Mouse (Mus musculus) hindbrain, embryonic 10.5 days (tissue): ENCODE measurements around the gene Rufy3. TPM values are rescaled to one million over a fixed set of nuclear protein-coding genes. Genes with fewer than 3 reads are reported as not detected.

Experiments
- DNase-seq: peaks from one replicate; pipeline ENCODE4 v3.0.0-alpha.2; 2017; ENCODE audit warnings: low spot score
- H3K27ac ChIP-seq: fragments of 300-500 bp; sonication (generic); 2 replicates; pipeline ENCODE4 v1.5.1; 2016; ENCODE audit warnings: mild to moderate bottlenecking, moderate library complexity
- H3K27me3 ChIP-seq: fragments of 300-500 bp; sonication (generic); 2 replicates; pipeline ENCODE4 v1.6.1; 2016; ENCODE audit warnings: mild to moderate bottlenecking; ENCODE audit not compliant: poor library complexity, insufficient read depth, severe bottlenecking
- H3K36me3 ChIP-seq: fragments of 300-500 bp; sonication (generic); 2 replicates; pipeline ENCODE4 v1.6.1; 2016; ENCODE audit warnings: mild to moderate bottlenecking, moderate library complexity
- H3K4me1 ChIP-seq: fragments of 300-500 bp; sonication (generic); replicated peaks from 2 replicates; pipeline ENCODE4 v1.6.1; 2016; ENCODE audit warnings: mild to moderate bottlenecking
- H3K4me3 ChIP-seq: fragments of 300-500 bp; sonication (generic); 2 replicates; pipeline ENCODE4 v1.5.1; 2016; ENCODE audit warnings: mild to moderate bottlenecking, moderate library complexity
- H3K9me3 ChIP-seq: fragments of 300-500 bp; sonication (generic); 2 replicates; pipeline ENCODE4 v1.6.1; 2016; ENCODE audit warnings: mild to moderate bottlenecking, moderate library complexity
- WGBS: fragments of 180-500 bp; shearing (Covaris S2); methylation state at CpG from one replicate; pipeline ENCODE4 v1.1.7; 2016; 5-methylcytosine and 5-hydroxymethylcytosine counted together
- polyA plus RNA-seq: library from polyadenylated mRNA; unstranded; fragments of >200 nt; fragmentation: Nextera tagmentation; extraction: Ambion mirVana; gene quantifications from 2 replicates; pipeline ENCODE4 v1.2.1, GENCODE M21; 2016

Rufy3 gene
- polyA plus RNA-seq, 1 experiment from 2014 or later, result 103 TPM

DNA sequence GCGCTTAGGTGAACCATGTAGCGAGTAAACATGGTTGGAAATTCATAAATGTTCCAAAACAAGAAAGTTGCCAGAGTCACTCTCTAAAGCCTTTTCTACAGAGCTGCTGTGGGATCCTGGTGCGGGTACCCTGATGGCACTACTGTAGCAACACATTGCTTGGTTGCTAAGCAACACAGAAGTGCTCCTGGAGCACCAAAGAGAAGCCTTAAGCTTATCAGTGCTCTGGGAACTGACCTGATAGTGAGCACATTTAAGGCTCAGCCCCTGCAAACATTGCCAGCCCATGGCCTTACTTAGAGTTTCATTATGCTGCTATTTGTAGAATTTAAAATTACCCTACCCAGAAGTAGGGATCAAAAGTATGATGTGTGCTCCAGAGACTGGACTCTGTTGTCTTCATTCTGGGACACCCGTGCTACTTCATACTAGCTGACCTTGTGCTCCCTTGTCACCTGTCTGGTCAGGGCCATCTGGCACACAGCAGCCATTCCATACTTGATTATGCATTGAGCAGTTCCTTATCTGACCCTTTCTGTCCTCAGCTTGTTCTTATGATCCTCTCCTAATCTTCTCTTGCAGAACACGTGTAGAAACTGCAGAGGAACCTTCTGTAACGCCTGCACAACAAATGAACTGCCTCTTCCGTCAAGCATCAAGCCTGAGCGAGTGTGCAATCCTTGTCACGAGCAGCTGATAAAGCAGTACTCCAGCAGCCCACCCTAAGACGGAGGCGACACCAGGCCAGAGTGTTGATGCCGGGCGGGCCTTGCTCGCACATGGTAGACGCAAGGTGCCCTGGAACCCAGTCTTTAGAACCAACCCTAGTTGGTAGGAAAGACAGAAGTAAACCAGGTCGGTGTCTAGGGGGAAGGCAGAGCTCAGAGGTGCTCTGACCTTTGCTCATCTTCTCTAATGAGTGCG, 84.7 kb downstream of the Rufy3 start:
- H3K36me3 ChIP-seq, result peaks cover 97% of the 10 kb centered on the region
- H3K4me1 ChIP-seq, result no peaks in the 10 kb centered on the region
- 92% methylated on average over 17 of the region's 17 CpGs for WGBS
- no peak overlapping the region for H3K27ac ChIP-seq
- H3K27me3 ChIP-seq, result no peaks in the 10 kb centered on the region
- H3K9me3 ChIP-seq, result no peaks in the 10 kb centered on the region
- no peak overlapping the region for H3K4me3 ChIP-seq
- no peak for DNase-seq

GRCm38 (mm10) chr5:88652589-88652988, 87.7 kb downstream of the Rufy3 start:
- no peaks in the 10 kb centered on the region for H3K27me3 ChIP-seq
- DNase-seq, result no peak
- H3K4me3 ChIP-seq, result no peak overlapping the region
- no peak overlapping the region for H3K27ac ChIP-seq
- H3K36me3 ChIP-seq, result peaks cover 97% of the 10 kb centered on the region
- 88% methylated on average over 5 of the region's 5 CpGs for WGBS
- H3K9me3 ChIP-seq, result no peaks in the 10 kb centered on the region
- no peaks in the 10 kb centered on the region for H3K4me1 ChIP-seq

DNA sequence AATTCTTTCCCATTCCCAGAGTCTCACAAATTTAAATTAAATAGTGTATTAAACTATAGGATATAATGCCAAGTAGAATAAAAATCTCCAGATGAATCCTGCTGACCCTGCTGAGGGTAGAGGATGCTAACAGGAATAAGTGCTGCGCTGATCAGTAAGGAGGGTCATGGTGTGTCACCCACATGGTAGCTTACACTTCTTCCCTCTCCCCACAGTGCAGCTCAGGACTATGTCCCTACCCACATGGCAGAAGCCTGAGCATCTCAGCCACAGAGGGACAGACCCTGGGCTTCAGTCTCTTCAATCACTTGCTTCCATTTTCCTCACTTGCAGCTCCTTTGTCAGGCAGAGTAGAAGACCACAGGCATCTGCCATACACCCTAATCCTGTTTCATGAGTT, 93.0 kb downstream of the Rufy3 start:
- DNase-seq, result no peak
- Histone ChIP-seq H3K27me3 (no peaks in the 10 kb centered on the region), H3K4me1 (no peaks in the 10 kb centered on the region), H3K36me3 (peaks cover 97% of the 10 kb centered on the region), H3K4me3 (no peak overlapping the region), H3K27ac (no peak overlapping the region), H3K9me3 (no peaks in the 10 kb centered on the region)
- WGBS, result 90% methylated on average over 1 of the region's 1 CpGs

- no peaks in the 10 kb centered on the region for H3K27me3 ChIP-seq
- H3K36me3 ChIP-seq, result peaks cover 100% of the 10 kb centered on the region
- no peak overlapping the region for H3K4me3 ChIP-seq
- H3K27ac ChIP-seq, result no peak overlapping the region
- WGBS, result 98% methylated on average over 3 of the region's 3 CpGs
- no peaks in the 10 kb centered on the region for H3K4me1 ChIP-seq
- H3K9me3 ChIP-seq, result no peaks in the 10 kb centered on the region
- DNase-seq, result no peak
Measured at GRCm38 (mm10) chr5:88663151-88663550, 98.3 kb downstream of the Rufy3 start.

DNA sequence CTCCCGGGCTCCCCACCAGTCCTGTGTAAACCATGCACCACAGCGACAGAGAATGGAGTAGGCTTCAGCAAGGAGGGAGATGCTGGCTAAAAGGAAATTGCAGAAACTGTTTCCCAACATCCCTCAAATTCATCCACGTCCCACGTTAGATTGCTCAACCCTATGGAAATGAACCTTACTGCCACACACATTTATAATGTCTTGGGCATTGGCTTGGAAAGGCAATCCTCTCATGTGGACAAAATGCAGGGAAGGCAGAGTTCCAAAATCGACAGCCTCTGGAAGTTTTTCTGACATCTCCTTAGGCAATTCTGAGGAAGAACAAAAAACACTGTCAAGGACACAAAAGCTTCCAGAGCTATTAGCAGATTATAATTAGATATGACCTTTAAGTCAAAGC, 99.0 kb downstream of the Rufy3 start:
- peaks cover 100% of the 10 kb centered on the region for H3K36me3 ChIP-seq
- H3K4me1 ChIP-seq, result no peaks in the 10 kb centered on the region
- H3K4me3 ChIP-seq, result no peak overlapping the region
- no peaks in the 10 kb centered on the region for H3K9me3 ChIP-seq
- DNase-seq, result no peak
- no peak overlapping the region for H3K27ac ChIP-seq
- 95% methylated on average over 5 of the region's 5 CpGs for WGBS
- H3K27me3 ChIP-seq, result no peaks in the 10 kb centered on the region

- H3K4me3 ChIP-seq, result peak overlapping the region; percentile 96
- 1% methylated on average over 47 of the region's 47 CpGs for WGBS
- no peak for DNase-seq
Measured at GRCm38 (mm10) chr5:88674703-88675442, 110.0 kb downstream of the Rufy3 start.

GRCm38 (mm10) chr5:88675443-88676387, 110.9 kb downstream of the Rufy3 start, which contains the start of gene Grsf1:
Gene Grsf1 (minus strand): TSS chr5:88676171.
- H3K27me3 ChIP-seq, result no peaks in the 10 kb centered on the region
- WGBS, result under 1% methylated on average over 127 of the region's 127 CpGs
- no peaks in the 10 kb centered on the region for H3K9me3 ChIP-seq
- peak within 1 kb of the TSS; percentile 99 for H3K27ac ChIP-seq
- peaks cover 31% of the 10 kb centered on the region for H3K4me1 ChIP-seq
- H3K4me3 ChIP-seq, result peak within 1 kb of the TSS; percentile 96
- peaks cover 29% of the 10 kb centered on the region for H3K36me3 ChIP-seq
- peak; percentile 90 for DNase-seq

More at GRCm38 (mm10) chr5:88674703-88675442, 110.0 kb downstream of the Rufy3 start:
- Histone ChIP-seq H3K27ac (peak overlapping the region; percentile 99), H3K4me1 (peaks cover 30% of the 10 kb centered on the region), H3K27me3 (no peaks in the 10 kb centered on the region), H3K9me3 (no peaks in the 10 kb centered on the region), H3K36me3 (peaks cover 38% of the 10 kb centered on the region)

- Histone ChIP-seq H3K27ac (no peak overlapping the region), H3K9me3 (no peaks in the 10 kb centered on the region), H3K4me1 (peaks cover 24% of the 10 kb centered on the region), H3K27me3 (no peaks in the 10 kb centered on the region; the same call in 1 of the 2 replicates), H3K4me3 (no peak overlapping the region), H3K36me3 (no peaks in the 10 kb centered on the region)
- WGBS, result 55% methylated on average over 7 of the region's 7 CpGs
- no peak for DNase-seq
Measured at GRCm38 (mm10) chr5:88678929-88679328, 114.1 kb downstream of the Rufy3 start.

DNA sequence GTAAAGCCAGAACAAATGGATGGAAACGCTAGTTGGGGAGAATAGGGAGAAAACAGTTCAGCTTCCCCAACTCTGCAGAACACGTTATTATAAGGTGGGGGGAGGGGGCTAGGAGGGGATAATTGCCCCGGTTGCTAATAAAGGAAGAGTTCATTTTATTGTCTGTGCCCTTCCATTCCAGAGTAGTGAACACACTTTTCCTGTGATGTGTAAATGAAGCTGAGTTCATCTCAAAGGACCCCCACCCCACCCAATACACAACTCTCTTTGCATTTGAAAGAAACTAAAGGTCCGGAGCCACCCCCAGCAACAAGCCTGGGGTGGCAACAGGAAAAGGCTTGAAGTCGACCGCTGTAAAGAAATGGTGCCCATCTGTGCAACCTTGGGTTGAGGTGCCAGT, 114.5 kb downstream of the Rufy3 start:
- WGBS, result 10% methylated on average over 6 of the region's 6 CpGs
- Histone ChIP-seq H3K36me3 (no peaks in the 10 kb centered on the region), H3K9me3 (no peaks in the 10 kb centered on the region), H3K4me1 (peaks cover 20% of the 10 kb centered on the region), H3K27ac (no peak overlapping the region), H3K27me3 (no peaks in the 10 kb centered on the region; the same call in 1 of the 2 replicates), H3K4me3 (no peak overlapping the region)
- no peak for DNase-seq

- Histone ChIP-seq H3K27me3 (no peaks in the 10 kb centered on the region; the same call in 1 of the 2 replicates), H3K27ac (no peak overlapping the region), H3K4me3 (no peak overlapping the region), H3K9me3 (no peaks in the 10 kb centered on the region), H3K4me1 (peaks cover 13% of the 10 kb centered on the region), H3K36me3 (no peaks in the 10 kb centered on the region)
- WGBS, result 87% methylated on average over 6 of the region's 6 CpGs
- no peak for DNase-seq
Measured at GRCm38 (mm10) chr5:88680567-88680966, 115.7 kb downstream of the Rufy3 start.

DNA sequence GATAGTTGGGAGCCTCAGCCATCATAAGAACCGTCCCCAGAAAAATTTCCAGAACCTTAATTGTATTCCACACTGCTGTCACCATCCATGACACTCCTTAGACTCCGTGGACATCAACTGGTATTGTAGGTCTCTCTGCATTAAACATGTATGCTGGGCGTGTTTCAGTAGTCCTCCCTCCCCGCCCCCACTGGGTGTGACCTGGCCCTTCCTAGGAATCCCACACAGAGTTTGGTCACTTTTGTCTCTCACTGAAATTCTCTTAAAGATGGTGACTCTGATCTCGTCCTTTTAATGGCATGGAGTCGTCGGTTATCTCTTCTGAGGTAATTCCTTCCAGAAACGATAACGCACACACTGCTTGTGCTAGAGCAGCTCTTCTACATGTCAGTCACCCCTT, 118.9 kb downstream of the Rufy3 start:
- Histone ChIP-seq H3K27me3 (no peaks in the 10 kb centered on the region; the same call in 1 of the 2 replicates), H3K4me1 (peaks cover 13% of the 10 kb centered on the region), H3K36me3 (no peaks in the 10 kb centered on the region), H3K4me3 (no peak overlapping the region), H3K9me3 (no peaks in the 10 kb centered on the region), H3K27ac (no peak overlapping the region)
- DNase-seq, result no peak
- WGBS, result 90% methylated on average over 9 of the region's 9 CpGs

DNA sequence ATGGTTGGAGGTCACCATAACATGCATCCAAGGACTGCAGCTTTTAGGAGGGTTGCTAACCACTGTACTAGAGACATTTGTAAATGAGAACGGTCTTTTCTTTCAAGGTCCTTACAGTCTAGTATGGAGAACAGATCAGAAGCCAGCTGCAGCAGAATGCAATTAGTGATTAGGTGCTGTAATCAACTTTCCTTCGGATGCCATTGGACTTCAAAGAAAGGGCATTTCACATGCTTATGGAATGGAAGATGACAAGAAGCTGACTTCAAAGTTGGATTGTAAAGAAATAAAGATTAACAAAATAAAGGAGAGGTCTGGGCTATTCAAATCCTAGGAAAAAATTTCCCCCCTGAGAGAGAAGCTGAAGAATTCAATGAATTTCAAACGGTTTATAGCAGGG, 119.4 kb downstream of the Rufy3 start:
- 52% methylated on average over 3 of the region's 3 CpGs for WGBS
- peaks cover 8% of the 10 kb centered on the region for H3K4me1 ChIP-seq
- no peaks in the 10 kb centered on the region for H3K36me3 ChIP-seq
- H3K27ac ChIP-seq, result no peak overlapping the region
- H3K9me3 ChIP-seq, result no peaks in the 10 kb centered on the region
- no peak for DNase-seq
- H3K4me3 ChIP-seq, result no peak overlapping the region
- no peaks in the 10 kb centered on the region; the same call in 1 of the 2 replicates for H3K27me3 ChIP-seq
